Mouse (Mus musculus): ENCODE results near the gene Gm26657. TPM values are rescaled to one million over a fixed set of nuclear protein-coding genes. Genes with fewer than 3 reads are reported as not detected.

Gene Gm26657
- total RNA-seq (2014; rRNA removed) (not detected in 2 replicates), polyA plus RNA-seq (2015; fragmentation: Nextera tagmentation; extraction: Ambion mirVana) (not detected in 2 replicates)

- ATAC-seq (no peak), DNase-seq (no peak)
- 91% methylated on average over 18 of the region's 18 CpGs for WGBS
- H3K27me3 ChIP-seq (ENCODE audit: insufficient read depth, low read length) = no peaks in the 10 kb centered on the region
- H3K4me3 ChIP-seq (ENCODE audit: low read depth, low read length) = no peak within 1 kb of the TSS
- H3K4me1 ChIP-seq (ENCODE audit: insufficient read depth) = no peaks in the 10 kb centered on the region
- no peak within 1 kb of the TSS for H3K4me2 ChIP-seq (ENCODE audit: low read depth)
- H3K9ac ChIP-seq = no peak within 1 kb of the TSS
- no peak for TF ChIP-seq CTCF (IDR thresholded peaks at IDR 0.05; ENCODE audit: low read depth)
- H3K9me3 ChIP-seq (ENCODE audit: low read length) = no peaks in the 10 kb centered on the region
- H3K27ac ChIP-seq (ENCODE audit: low read depth, low read length) = no peak within 1 kb of the TSS
- peaks cover 11% of the 10 kb centered on the region; the same call in 1 of the 2 replicates for H3K36me3 ChIP-seq (ENCODE audit: insufficient read depth)
Measured at GRCm38 (mm10) chr4:56740020-56740485, at the start of gene Gm26657. Gm26657 (plus strand) TSS chr4:56740070.

GRCm38 (mm10) chr4:56696401-56696800, 43.5 kb upstream of the Gm26657 start:
- no peak overlapping the region for H3K9ac ChIP-seq
- 88% methylated on average over 7 of the region's 7 CpGs for whole genome bisulfite sequencing
- H3K36me3 ChIP-seq (ENCODE audit: insufficient read depth) = no peaks in the 10 kb centered on the region
- H3K4me3 ChIP-seq (ENCODE audit: low read depth, low read length) = no peak overlapping the region
- H3K27ac ChIP-seq (ENCODE audit: low read depth, low read length) = no peak overlapping the region
- H3K9me3 ChIP-seq (ENCODE audit: low read length) = no peaks in the 10 kb centered on the region; the same call in 1 of the 2 replicates
- no peak for ATAC-seq
- no peak overlapping the region for H3K4me2 ChIP-seq (ENCODE audit: low read depth)
- H3K4me1 ChIP-seq (ENCODE audit: insufficient read depth) = no peaks in the 10 kb centered on the region
- TF ChIP-seq CTCF (IDR thresholded peaks at IDR 0.05; ENCODE audit: low read depth) = no peak
- H3K27me3 ChIP-seq (ENCODE audit: insufficient read depth, low read length) = no peaks in the 10 kb centered on the region
- DNase-seq = no peak

- no peak overlapping the region for H3K4me3 ChIP-seq (ENCODE audit: low read depth, low read length)
- no peak overlapping the region for H3K4me2 ChIP-seq (ENCODE audit: low read depth)
- H3K27ac ChIP-seq (ENCODE audit: low read depth, low read length) = no peak overlapping the region
- TF ChIP-seq CTCF (IDR thresholded peaks at IDR 0.05; ENCODE audit: low read depth) = no peak
- H3K9ac ChIP-seq = no peak overlapping the region
- ATAC-seq = no peak
- H3K4me1 ChIP-seq (ENCODE audit: insufficient read depth) = no peaks in the 10 kb centered on the region
- no peaks in the 10 kb centered on the region for H3K27me3 ChIP-seq (ENCODE audit: insufficient read depth, low read length)
- WGBS = 73% methylated on average over 5 of the region's 5 CpGs
- no peaks in the 10 kb centered on the region for H3K36me3 ChIP-seq (ENCODE audit: insufficient read depth)
- no peaks in the 10 kb centered on the region for H3K9me3 ChIP-seq (ENCODE audit: low read length)
- no peak for DNase-seq
Measured at GRCm38 (mm10) chr4:56698671-56699070, 41.2 kb upstream of the Gm26657 start.

- TF ChIP-seq CTCF (IDR thresholded peaks at IDR 0.05; ENCODE audit: low read depth) = no peak
- no peaks in the 10 kb centered on the region for H3K9me3 ChIP-seq (ENCODE audit: low read length)
- no peak overlapping the region for H3K4me3 ChIP-seq (ENCODE audit: low read depth, low read length)
- ATAC-seq (no peak), DNase-seq (no peak)
- WGBS = 7% methylated on average over 10 of the region's 10 CpGs
- no peaks in the 10 kb centered on the region for H3K4me1 ChIP-seq (ENCODE audit: insufficient read depth)
- H3K36me3 ChIP-seq (ENCODE audit: insufficient read depth) = no peaks in the 10 kb centered on the region
- H3K27ac ChIP-seq (ENCODE audit: low read depth, low read length) = no peak overlapping the region
- H3K4me2 ChIP-seq (ENCODE audit: low read depth) = no peak overlapping the region
- no peak overlapping the region for H3K9ac ChIP-seq
- no peaks in the 10 kb centered on the region for H3K27me3 ChIP-seq (ENCODE audit: insufficient read depth, low read length)
Measured at GRCm38 (mm10) chr4:56702234-56702633, 37.6 kb upstream of the Gm26657 start.

- Histone ChIP-seq H3K27me3 (ENCODE audit: insufficient read depth, low read length) (no peaks in the 10 kb centered on the region), H3K4me3 (ENCODE audit: low read depth, low read length) (no peak overlapping the region), H3K9ac (no peak overlapping the region), H3K9me3 (ENCODE audit: low read length) (no peaks in the 10 kb centered on the region), H3K4me1 (ENCODE audit: insufficient read depth) (0 out of 2 replicates have a peak, but pooled peaks cover 3% of the 10 kb centered on the region), H3K4me2 (ENCODE audit: low read depth) (no peak overlapping the region), H3K36me3 (ENCODE audit: insufficient read depth) (no peaks in the 10 kb centered on the region), H3K27ac (ENCODE audit: low read depth, low read length) (no peak overlapping the region)
- 86% methylated on average over 3 of the region's 3 CpGs for WGBS
- TF ChIP-seq CTCF (IDR thresholded peaks at IDR 0.05; ENCODE audit: low read depth) = no peak
- DNase-seq (no peak), ATAC-seq (no peak)
Measured at GRCm38 (mm10) chr4:56713155-56713554, 26.7 kb upstream of the Gm26657 start.

- TF ChIP-seq CTCF (IDR thresholded peaks at IDR 0.05; ENCODE audit: low read depth) = no peak
- Histone ChIP-seq H3K4me3 (ENCODE audit: low read depth, low read length) (no peak overlapping the region), H3K9ac (no peak overlapping the region), H3K9me3 (ENCODE audit: low read length) (no peaks in the 10 kb centered on the region), H3K36me3 (ENCODE audit: insufficient read depth) (no peaks in the 10 kb centered on the region), H3K4me2 (ENCODE audit: low read depth) (no peak overlapping the region), H3K27me3 (ENCODE audit: insufficient read depth, low read length) (no peaks in the 10 kb centered on the region), H3K27ac (ENCODE audit: low read depth, low read length) (no peak overlapping the region), H3K4me1 (ENCODE audit: insufficient read depth) (no peaks in the 10 kb centered on the region)
- 50% methylated on average over 5 of the region's 5 CpGs for WGBS
- no peak for ATAC-seq
- DNase-seq = no peak
Measured at GRCm38 (mm10) chr4:56716801-56717200, 23.1 kb upstream of the Gm26657 start.

- no peak overlapping the region for H3K9ac ChIP-seq
- 85% methylated on average over 3 of the region's 3 CpGs for WGBS
- no peaks in the 10 kb centered on the region for H3K9me3 ChIP-seq (ENCODE audit: low read length)
- no peak overlapping the region for H3K4me3 ChIP-seq (ENCODE audit: low read depth, low read length)
- H3K36me3 ChIP-seq (ENCODE audit: insufficient read depth) = no peaks in the 10 kb centered on the region
- H3K4me1 ChIP-seq (ENCODE audit: insufficient read depth) = no peaks in the 10 kb centered on the region
- H3K4me2 ChIP-seq (ENCODE audit: low read depth) = no peak overlapping the region
- no peak overlapping the region for H3K27ac ChIP-seq (ENCODE audit: low read depth, low read length)
- no peaks in the 10 kb centered on the region for H3K27me3 ChIP-seq (ENCODE audit: insufficient read depth, low read length)
- no peak for TF ChIP-seq CTCF (IDR thresholded peaks at IDR 0.05; ENCODE audit: low read depth)
- DNase-seq = no peak
- ATAC-seq = no peak
Measured at GRCm38 (mm10) chr4:56717932-56718331, 21.9 kb upstream of the Gm26657 start.
